Mouse (Mus musculus): ENCODE data around the gene Aunip.

Gene Aunip

DNA sequence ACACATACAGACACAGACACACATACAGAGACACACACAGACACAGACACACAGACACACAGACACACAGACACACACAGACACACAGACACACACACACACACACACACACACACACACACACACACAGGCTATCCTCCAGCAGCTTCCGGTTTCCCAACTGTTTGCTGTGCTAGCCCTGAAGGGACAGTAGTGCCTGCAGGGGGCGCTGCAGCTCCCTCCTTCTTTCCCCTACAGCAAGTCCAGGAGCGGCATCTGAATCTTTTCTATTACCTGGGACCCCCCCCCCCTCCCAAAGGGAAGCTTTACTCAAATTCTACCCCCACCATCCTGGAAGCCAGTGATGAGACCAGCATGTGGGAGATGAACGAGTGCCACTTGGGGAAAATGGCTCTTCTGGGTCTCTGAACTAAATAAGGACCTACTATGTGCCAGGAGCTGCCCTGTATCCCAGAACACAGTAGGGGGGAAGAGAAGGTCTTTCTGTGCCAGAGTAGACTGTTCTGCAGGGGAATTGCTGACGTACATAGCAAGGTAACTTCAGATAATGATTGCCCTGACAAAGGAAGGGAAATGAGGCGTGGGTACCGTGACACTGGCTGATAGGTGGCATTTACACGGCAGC lies 45.3 kb downstream of the Aunip start:
- DNase-seq, result no peak

DNA sequence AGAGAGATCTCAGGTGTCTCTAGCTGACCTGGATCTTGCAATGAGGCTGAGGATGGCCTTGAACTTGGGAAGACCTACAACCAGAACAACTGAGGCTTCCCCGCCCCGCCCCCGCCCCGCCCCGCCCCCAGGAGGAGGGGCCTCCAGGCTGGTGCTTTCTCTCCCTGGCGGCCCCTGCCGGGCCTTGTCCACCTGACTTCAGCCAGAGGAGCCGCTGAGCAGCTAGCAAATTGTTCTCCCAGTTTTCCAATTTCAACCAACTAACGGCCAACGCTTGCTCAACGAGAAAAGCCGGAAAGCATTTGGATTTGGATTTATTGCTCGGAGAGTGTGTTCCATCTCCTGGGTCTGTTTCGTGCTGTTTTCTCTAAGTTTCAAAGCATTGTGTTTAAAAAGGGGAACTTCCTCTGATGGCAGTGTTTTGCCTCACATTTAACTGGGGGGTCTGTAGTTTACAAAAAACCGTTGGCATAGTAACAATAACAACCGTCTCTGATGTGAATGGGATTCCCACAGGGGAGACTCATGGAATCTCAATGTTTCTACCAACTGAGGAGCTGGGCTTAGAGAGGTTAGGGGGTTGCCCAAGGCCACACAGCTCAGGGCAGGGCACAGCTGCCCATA lies 46.9 kb downstream of the Aunip start:
- DNase-seq, result no peak

DNA sequence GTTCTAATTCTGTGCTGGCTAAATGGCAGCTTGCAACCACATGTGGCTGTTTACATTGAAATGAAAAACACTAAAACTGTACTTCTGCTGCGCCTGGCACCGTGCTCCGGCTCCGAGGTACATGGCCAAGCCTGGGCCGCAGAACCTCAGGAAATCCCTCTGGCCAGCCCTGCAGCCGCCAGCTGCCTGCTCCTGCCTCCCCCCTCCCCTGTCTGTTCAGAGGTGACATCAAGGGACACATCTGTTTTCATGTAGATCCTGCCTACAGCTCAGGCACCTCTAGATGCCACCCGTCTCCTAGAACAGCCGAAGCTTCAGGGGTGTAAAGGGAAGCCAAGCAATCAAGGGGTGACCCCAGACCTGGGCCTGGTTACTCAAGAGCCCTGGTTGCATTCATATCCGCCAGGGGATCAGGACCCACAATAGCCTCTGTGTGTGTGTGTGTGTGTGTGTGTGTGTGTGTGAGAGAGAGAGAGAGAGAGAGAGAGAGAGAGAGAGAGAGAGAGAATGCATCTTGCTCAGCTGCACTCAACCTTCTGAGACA lies 47.8 kb downstream of the Aunip start:
- DNase-seq, result no peak

DNA sequence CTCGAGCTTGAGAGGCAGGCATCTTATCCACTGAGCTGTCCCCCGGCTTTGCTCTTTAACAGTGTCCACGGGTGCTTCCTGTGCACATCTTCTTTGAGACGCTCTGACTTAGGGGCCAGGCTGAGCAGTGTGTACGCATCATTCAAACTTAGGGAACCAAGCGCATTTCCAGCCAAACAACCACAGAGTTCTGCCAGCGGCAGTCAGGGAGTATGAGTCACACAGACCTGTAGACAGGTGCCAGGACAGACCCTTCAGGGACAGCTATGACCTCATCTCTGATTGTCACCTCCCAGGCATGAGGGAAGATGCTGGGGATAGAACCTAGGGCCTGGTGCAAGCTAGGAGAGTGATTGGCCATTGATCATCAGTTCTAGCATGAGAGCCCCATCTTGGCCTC lies 48.4 kb downstream of the Aunip start:
- DNase-seq, result no peak

DNA sequence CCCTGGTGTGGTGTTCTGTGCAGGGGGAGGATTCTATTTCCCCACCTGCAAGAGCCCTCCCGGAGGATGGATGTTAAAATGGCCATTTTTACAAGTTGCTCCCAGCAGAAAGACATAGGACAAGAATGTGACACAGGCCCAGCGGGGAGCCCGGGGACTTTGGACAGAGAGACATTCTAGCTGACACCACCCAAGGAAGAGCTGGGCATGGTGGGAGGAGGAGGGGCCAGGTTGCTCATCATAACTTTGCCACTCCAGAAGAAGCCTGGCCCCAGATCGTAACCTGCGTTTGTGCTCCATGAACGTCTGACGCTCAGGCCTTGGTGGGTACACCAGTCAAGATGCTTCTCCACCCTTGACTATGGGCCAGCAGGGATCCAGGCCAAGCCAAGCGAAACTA lies 49.9 kb downstream of the Aunip start:
- DNase-seq, result no peak

DNA sequence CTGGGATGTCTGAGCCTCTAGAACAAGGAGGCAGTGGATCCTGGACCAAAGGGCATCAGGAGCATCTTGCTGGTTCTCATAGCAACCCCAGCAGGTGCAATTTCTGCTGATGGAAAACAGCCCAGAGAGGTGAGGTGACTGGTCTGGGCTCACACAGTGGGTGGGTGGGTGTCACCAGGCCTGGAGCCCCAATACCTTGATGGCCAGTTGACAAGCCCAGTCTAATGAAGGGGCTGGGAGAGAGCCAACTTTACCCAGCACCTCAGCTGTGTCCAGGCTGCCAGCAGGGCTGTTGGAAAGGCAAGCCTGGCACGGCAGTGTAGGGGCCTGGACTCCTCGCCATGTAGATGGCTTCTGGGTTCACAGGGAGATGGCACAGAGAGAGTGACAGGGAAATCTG lies 51.2 kb downstream of the Aunip start:
- DNase-seq, result no peak

DNA sequence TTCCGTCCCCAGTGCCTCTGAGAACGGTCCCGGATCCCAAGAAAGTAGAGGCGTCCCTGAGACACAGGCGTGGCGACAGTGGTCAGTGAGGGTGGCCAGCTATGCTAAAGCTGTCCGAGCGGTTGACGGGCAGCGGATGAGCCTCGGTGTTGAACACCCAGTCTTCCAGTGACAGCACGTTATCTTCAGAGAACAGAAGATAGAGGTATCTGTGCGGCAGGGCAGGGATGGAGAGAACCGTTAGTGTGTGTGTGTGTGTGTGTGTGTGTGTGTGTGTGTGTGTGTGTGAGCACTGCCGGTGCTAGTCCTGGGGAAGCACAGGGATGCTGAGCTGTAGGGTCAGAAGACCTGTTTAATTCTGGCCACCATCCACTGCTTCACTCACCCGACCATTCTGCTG lies 52.8 kb downstream of the Aunip start:
- no peak for DNase-seq

DNA sequence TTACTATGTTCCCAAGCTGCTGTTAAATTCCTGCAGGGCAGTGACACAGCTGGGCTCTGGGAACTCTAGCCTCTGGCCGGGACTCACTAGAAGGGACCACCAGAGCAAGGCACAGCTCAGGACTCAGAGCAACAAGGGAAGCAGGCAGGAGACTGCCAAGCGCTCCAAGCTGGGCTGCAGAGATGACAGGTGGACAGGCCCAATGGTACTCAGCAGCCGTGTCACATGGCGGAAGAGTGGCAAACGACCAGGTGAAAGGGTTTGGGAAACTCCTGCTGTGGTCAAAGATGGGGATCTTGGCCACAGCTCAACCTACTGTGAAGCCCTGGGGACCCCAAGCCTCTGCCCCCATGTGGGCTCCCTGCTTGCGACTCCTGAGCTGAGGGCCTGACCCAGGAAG lies 53.3 kb downstream of the Aunip start:
- DNase-seq, result no peak

DNA sequence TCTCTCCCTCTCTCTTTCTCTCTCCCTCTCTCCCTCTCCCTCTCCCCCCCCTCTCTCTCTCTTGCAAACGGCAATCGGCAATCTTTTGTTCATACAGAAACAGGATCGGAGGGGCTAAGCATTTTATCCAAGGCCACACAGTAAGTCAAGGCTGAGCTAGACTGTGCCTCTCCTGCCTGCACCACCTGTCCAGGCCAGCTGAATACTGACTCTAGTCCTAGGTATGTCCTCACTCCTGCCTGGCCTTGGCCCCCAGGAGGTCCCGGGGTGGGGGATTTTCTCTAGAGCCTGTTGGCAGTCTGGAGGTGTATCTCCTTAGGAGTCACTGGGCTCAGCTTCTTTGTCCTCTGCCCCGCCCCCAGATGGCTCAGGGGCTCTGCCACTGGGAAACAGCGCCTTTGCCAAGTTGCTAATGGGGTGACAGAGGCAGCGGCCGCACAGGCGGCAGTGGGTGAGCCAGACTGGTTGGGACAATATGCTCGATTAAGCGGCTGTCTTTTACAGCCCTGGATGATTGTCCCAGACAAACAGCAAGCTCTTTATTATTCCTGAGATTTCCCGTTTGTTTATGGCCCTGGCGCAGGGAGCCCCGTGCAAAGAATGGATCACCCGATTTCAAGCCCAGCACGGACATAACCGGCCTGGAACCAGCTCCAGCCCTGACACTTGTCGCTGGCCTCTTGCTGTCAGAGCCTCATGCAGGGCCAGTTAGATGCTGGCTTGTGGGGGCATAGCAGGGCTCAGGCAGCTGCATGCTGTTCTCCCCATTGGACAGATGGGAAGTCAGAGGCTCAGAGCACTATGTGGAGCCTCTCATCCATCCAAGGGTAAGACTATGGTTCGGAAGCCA lies 56.8 kb downstream of the Aunip start:
- no peak for DNase-seq

DNA sequence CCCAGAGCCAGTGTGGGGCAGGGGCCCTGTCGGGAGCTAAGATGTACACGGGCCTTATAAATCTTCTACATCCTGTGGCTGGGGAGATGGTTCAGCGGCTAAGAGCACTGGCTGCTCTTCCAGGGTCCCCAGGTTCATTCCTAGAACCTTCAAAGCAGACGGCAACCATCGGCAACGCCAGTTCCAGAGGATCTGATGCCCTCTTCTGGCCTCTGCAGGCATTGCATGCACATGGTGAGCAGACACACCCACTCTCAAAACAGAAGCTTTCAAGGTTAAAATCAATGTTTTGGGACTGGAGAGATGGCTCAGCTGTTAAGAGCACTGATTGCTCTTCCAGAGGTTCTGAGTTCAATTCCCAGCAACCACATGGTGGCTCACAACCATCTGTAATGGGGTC lies 58.4 kb downstream of the Aunip start:
- no peak for DNase-seq

DNA sequence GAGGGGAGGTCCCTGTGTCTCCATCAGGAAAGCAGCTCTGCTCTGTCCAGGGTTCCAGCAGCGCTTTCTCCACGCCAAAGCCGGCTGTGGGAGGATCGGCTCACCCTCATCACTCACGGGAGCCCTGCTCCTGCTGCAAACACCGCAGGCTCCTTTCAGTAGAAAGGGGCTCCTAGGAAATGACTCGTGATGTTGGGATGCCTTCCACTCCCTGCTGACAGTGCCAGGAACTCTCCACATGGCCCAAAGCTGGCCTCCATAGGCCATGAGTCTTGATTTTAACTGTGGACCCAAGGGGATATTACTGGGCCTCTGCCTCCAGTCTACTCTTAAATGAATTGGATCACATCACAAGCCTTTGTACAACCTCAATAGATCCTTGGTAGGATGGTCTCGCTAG lies 59.0 kb downstream of the Aunip start:
- no peak for DNase-seq

DNA sequence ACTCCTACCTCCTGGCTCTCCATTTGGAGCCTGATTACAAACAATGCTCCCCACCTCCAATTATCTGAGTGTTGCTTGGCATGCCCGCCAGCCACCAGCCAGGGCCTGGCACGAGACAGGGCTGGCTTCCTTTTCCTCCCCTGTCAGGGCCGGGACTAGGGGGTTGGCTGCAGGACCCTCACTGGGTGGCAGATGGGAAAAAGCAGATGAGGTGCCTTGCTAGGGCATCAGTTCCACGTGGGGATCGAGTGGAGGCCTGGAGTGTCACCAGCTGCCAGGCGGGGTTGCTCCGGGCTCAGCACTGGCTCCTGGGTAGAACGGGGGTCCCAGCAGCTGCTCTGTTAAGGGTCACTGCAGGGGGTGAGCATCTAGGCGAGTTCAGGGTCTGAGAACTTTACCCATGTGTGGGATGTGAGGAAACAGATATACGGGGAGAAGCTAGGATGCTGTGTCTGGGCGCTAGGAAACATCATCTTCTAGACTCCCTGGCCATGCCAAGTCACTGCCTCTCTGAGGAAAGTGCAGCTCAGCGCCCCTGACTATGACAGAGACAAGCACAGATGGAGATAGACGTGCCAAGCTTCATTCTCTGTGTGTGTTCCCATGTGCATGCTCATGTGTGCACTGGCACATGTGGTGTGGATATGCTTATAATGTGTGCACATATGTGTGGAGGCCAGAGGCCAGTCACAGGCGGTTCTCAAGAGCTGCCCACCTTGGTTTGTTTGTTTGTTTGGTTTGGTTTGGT lies 60.1 kb downstream of the Aunip start:
- DNase-seq, result no peak

DNA sequence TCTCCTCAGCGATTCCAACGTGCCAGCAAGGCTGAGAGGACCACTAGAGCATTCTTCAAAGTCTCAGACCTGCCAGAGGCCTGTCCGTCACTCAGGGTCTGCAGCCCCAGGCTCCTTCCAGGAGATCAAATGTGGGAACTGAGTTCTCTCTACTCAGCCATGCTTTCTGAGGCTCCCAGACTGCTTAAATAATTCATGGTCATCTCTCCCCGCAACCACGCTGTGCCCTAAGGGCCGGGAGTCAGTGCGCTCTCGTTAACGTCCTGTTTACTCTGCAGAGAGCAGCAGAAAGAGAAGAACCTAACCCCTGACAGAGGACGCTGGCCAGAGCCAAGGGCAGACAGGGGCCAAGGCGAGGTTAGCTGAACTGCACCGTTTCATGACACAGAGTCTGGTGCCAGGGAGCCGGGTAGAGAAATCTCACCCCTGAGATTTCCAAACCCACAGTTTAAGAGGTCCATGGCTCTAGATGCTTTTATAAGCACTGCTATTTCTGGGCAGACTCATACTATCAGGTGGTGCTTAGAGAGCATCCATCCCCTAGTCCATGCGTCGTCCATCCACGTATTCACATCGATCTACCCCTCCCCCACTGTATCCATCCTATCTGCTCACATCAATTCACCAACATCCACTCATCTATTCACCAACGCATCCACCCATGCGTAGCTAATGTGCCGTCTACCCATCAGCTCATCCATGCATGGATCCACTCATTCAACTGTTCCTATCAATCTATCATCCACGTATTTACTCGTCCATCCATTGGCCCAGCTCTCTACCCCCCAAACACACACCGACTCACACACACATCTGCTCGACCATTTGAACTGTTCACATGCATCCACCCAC lies 61.9 kb downstream of the Aunip start:
- DNase-seq, result no peak
